Mouse (Mus musculus): ENCODE data around the gene Fam32a.

The Fam32a gene

DNA sequence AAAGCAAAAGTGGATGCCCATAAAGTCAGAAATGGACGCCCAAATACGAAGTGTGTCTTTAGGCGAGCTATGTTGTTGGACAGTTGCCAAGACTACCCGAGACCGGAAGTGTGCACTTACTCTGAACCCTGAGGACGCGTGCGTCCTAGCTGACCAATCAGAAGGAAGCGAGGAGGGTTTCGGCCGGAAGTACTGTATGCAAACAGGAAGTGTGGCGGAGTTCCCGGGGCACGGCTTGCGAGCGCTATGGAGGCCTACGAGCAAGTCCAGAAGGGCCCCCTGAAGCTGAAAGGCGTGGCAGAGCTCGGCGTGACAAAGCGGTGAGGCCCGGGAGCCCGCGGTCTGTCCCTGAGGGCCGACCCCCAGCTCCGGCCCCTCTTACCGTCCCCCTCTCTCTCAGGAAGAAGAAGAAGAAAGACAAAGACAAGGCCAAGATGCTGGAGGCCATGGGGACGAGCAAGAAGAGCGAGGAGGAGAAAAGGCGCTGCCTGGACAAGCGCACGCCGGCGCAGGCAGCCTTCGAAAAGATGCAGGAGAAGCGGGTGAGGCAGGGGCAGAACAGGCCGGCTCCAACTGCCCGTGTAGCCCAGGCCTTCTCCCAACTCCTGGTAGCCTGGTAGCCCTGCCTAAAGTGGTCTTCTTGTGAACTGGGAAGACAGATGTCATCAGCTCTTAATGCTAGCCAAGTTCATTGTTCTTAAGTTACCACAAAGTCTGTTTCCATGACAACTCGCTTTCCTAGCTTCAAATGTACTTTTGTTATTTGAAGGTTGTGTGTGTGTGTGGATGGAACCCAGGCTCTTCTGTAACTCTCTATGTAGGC is at the start of gene Fam32a:
Gene Fam32a, plus strand, starts transcription at position 190 of the 823 bp plus-strand sequence.
- in situ Hi-C loops (cut with MboI), result no loop called here

DNA sequence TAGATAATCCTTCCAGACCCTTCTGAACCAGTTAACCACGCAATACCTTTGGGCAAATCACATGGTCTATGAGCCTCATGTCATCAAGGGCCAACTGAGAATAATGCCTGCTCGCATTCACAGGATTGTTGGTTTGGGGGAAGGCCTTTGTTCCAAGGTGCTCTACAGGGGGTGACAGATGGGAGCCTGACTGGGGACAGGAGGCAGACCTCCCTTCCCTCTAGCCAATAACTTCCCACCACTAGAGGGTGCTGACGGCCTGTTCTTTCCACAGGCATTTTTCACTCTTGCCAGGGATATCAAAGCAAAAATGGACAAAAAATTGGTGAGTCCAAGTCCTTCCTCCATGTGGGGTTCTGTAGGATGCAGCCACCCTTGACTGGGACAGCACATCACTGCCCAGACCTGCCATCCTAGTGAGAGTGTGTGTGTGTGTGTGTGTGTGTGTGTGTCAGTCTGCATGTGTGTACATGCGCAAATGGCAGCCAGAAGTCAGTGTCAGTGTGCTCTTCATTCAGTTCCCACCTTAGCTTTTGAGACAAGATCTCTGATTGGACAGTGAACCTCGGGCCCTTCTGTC is 42.1 kb upstream of the Fam32a start:
- in situ Hi-C loops (cut with MboI), result loop anchor here (10.0 kb wide), 1 partner anchor 187 kb away; no protein-coding TSS in a partner anchor

DNA sequence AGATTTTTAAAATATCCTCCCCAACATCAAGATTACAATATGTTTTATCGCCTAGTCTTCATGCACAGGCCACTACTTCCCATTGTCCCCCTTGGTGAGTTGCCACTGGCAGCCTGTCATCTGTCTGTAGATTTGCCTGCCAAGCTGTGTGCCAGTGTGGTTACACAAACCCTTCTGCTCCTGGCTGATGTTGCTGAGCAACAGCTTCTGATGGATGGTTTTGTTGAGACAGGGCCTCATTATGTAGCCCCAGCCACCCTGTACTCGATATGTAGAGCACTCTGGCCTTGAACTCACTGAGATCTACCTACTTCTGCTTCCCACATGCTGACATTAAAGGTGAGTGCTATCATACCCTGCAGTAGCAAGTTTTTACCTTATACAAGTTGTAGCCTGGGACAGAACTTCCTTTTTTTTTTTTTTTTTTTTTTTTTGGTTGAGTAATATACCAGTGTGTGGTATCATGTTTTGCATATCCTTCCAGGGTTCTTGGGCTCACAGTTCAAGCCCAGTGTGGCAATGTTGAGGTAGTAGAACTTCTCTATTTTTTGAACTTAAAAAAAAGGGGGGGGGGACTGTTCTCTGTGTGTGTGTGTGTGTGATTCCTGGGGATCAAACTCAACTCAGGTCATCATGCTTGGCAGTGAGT is 35.9 kb upstream of the Fam32a start:
- in situ Hi-C loops (cut with MboI), result no loop called here

DNA sequence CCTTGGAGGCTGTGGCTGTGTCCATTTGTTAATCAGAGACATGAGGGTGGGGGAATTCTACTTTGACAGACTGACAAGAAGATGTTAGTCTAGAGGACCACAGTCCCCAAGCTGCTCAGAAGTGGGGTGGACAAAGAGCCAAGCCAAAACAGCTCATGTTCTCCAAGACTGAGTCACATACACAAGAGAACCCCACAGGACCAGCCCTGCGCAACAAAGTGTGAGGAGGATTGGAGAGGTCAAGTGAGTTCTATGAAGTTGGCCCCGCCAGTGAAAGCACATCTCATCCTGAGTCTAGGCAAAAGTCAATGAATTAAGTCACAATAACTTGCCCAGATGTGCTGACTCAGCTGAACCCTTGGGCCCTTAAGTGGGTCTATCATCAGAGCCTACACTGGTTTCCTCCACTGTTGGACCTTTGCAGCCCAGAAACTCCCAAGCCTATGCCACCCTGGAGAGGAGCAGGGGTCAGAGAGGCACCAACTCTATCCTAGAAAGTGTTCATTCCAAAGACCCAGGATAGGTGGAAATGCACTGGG is 31.7 kb upstream of the Fam32a start:
- in situ Hi-C loops (cut with MboI), result no loop called here

DNA sequence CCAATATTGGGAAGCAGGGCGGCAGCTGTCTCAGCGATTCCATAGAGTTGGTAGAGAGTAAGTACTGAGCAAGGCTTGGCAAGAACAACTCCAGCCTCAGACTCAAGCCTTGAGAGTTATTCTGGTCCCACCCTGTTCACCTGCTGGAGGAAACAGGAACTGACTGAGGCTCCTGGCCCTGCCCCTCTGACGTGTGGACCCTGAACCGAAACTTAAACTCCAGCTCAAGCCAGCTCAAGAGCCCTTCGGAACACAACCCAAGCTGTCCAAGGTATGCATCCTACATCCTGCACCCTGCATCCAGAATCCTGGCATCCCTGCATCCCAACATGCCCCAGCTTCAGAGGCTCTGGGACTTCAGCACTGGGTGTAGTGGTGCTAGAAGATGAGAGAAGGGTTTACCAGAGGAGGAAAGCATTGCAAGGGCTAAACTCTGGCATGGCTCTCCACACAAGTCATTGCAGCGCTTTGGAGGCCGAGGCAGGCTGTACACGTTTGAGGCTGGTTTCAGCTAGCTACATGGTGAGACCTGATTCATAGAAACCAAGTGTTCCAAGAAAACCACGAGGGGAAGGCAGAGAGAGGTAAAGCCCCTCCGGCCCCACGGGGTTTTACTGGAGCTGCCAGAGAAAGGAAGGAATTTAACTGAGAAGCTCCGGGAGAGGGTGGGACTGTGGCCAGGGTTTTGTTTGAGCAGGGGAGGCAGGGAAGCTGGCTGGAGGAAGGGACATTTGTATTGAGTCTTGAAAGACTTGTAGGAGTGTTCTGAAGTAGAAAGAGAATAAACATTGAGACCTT is 29.9 kb upstream of the Fam32a start, which contains the start of gene Hsh2d:
Gene Hsh2d, plus strand, starts transcription at position 222 of the 798 bp plus-strand sequence.
- in situ Hi-C loops (cut with MboI), result no loop called here

DNA sequence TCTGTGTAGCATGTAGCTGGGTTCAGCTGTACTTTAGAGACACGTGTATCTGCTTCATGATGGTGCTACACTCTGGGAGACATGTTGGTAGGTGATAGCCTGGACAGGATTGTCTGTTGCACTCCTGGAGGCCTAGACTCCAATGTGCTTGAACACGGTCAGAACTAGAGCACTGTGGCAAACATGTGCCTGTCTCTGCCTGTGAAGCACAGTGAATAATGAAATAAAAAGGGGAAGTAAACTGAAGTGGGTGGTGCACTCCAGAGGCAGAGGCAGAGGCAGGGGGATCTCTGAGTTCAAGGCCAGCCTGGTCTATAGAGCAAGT is 29.4 kb upstream of the Fam32a start:
- in situ Hi-C loops (cut with MboI), result no loop called here

DNA sequence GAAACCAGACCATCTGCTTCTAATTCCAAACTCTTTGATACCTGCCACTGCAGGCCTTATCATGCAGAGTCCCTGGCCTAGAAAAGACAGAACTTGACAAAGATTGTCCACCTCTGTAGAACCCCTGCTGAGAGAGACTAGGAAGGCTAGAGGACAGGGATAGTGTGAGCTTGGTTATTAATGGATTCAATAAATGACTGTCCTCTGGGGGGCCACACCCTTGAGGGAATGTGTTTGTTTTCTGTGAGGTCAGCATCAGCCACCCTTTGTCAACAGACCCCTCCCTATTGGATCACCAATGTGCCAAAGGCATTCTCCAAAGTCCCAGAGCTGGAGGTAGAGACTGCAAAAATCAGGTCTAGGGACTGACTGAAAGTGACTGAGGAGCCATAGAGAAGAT is 27.5 kb upstream of the Fam32a start:
- in situ Hi-C loops (cut with MboI), result no loop called here

DNA sequence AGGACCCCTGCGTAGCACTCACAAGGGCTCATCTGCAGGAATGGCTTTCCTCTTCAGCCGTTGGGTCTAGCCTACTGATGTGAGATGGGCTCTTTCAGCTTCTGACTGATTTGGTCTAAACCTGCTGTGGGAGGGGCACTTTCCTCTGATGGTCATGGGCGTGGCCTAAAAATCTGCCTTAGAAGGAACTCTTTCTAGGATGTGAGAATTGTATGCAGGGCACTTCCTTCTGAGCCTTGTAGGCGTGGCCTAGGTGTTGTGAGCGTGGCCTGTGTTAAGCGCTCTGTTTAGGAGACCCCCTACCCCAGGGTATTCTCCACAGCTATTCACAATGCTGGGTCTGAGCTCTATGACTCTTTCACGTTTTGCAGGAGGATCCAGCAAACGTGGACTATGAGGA is 21.5 kb upstream of the Fam32a start:
- in situ Hi-C loops (cut with MboI), result no loop called here

DNA sequence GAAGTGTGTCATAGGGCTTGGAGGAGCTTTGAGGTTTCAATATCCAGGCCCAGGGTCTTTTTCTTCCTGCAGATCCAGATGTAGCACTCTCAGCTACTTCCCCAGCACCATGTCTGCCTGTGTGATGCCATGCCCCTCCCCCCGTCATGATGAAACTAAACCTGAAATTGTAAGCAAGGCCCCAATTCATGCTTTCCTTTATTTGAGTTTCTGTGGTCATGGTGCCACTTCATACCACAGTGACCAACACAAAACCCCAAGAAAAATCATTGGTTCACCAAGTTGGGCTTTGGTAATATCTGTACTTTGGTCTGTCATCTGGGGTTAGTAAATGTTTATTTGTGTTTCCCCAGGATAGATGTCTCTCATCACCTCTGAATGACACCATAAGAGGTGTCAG is 10.9 kb upstream of the Fam32a start:
- in situ Hi-C loops (cut with MboI), result no loop called here

DNA sequence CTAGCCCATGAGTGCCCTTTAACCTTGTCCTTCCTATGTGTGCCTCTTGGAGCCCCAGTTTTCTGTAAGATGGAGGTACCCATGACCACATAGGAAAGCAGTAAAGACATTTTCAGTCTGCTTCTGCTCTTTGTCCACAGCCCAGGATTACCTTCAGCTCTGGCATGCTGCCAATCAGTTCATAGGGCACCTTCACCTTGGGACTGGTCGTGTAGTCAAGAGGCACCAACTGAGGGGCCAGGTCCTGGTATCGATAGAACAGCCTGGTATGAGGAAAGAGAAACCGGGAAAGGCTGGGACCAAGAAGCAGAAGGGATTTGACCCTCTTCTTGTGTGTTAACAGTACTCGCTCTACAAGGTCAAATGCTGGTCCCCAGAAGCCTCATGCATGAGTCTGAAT is 9.3 kb upstream of the Fam32a start:
- in situ Hi-C loops (cut with MboI), result no loop called here

DNA sequence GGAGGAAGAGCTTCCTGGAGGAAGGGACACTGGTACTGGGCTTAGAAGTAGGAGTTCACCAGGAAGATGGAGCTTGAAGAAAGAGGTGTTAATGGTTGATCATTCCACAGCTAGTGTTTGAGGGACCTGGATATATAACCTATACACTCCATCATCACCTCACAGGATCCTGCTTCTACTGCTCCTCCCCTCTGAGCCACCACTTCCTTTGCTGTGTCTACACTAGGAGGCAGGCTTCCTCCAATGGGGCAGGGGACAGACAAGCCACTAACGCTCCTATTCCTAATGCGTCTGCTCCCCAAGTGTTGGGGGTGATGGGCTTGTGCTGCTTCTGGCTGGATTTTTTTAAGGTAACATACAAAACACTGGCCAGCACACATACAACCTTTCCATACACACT is 8.8 kb upstream of the Fam32a start:
- in situ Hi-C loops (cut with MboI), result no loop called here

DNA sequence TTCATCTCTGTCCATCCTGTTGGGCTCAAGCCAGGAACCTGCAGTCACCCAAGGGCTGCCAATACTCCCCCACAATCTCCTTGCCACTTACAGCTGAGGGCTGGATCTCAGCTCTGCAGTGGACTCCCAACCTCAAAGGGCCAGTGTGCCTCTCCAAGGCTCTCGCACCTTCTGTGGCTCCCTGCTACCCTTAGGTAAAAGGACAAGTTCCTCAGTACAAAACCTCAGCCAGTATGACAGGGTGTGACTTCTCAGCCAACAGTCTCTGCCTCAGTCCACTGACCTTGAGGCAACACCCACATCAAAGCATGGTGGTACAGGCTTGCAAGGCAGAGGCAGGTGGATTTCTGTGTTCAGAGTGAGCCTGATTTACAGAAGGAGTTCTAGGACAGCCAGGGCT is 7.7 kb upstream of the Fam32a start:
- in situ Hi-C loops (cut with MboI), result no loop called here

DNA sequence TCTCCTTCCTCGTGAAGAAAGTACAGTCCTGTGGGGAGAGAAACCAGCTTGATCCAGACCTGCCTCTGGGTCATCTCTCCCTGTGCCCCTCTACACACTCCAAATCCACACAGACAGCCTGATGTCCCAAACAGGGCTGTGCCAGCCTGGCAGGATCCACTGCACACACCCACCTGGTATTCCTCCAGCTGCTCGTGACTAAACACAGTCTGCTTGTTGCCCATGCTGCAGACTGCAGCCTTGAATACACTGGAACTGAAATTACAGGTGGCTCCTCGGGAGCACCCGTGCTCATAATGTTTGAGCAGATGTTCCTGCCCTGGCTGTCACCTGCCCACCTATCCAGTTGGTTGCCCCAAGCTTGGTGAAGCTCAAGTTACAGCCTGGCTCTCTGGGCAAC is 6.8 kb upstream of the Fam32a start, which contains the start of gene Cib3:
Gene Cib3, minus strand, starts transcription at position 87 of the 400 bp plus-strand sequence.
- in situ Hi-C loops (cut with MboI), result no loop called here

DNA sequence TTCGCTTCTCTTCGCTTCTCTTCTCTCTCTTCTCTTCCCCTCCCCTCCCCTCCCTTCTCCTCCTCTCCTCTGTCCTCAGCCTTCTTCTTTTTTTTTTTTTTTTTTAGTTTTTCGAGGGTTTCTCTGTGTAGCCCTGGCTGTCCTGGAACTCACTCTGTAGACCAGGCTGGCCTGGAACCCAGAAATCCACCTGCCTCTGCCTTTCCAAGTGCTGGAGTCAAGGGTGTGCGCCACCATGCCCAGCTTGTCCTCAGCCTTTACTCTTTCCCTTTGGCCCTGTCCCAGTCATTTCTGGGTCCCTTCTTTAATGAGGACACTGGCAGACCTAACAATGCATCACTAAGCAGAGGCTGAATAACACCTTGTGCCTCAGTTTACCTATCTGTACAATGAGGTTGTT is 6.0 kb upstream of the Fam32a start, which contains the start of gene Gm11034:
Gene Gm11034, minus strand, starts transcription at position 101 of the 400 bp plus-strand sequence.
- in situ Hi-C loops (cut with MboI), result no loop called here

DNA sequence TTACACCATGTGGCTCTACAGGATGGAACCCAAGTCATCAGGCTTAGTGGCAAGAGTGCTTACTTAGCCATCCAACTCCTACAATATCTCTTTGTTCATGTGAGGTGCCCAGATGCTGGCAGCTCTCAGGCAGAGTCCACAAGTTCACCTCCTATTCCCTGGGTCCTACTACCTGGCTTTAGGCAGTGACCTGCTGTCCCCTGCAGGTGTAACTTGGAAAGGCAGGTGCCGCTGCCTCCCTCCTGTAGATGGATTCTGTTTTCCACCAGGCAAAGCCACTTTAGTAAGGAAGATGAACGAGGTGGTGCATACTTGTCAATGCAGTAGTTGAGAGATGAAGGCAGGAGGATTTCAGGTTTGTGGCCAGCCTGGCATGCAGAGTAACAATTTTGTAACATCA is 4.5 kb upstream of the Fam32a start:
- in situ Hi-C loops (cut with MboI), result no loop called here

DNA sequence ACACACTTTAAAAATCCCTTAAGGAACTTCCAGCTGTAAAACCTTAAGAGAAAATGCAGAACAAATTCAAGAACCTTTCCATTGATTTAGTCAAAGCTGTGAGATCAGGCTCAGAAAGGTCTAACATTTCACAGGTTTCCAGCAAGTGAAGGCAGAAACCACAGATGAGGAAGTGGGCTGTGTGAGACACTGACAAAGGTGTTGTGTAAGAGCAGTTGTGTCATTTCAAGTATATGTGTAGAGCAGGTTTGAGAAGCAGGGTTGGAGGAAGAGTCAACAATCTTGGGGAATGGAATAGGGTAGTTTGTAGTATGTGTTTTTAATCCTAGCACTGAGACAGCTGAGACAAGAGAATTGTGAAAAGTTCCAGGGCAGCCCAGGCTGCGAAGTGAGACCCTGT is 3.7 kb upstream of the Fam32a start:
- in situ Hi-C loops (cut with MboI), result no loop called here

DNA sequence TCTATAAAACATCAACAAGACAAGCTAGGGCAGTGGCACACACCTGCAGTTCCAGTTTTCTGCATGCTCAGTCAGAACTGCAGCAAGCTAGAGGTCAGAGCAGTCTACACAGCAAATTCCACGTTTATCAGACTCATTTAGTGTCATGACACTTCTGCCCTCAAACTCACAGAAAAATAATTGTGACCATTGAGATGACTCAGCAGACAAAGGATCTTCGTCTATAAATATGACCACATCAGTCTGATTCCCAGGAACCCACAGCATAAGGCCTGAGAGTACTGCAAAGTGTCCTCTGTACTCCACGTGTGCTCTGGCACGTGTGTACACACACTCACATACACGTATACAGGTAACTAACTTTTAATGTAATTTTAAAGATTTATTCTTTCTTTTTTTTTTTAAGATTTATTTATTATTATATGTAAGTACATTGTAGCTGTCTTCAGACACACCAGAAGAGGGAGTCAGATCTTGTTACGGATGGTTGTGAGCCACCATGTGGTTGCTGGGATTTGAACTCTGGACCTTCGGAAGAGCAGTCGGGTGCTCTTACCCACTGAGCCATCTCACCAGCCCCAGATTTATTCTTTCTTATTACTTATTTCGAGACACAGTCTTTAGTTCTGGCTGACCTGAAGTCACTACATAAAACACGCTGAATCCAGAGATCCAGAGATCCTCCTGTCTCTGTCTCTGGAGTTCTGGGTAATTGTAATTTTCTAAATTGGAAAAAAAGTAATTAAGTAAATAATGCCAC is 569 bp upstream of the Fam32a start:
- in situ Hi-C loops (cut with MboI), result no loop called here

DNA sequence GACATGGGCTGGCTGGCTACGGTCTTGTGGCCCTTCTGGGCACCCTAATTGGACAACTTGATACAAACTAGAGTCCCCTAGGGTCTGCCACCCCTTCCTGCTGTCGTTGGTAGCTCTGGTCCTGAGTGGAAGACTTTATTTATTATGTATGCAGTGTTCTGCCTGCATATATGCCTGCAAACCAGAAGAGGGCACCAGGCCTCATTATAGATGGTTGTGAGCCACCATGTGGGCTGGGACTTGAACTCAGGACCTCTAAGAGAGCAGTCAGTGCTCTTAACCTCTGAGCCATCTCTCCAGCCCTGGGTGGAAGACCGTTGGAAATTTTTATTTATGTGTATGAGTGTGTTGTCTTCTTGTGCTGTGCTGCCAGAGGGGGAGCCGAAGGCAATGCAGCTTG is 1.2 kb downstream of the Fam32a start:
- in situ Hi-C loops (cut with MboI), result no loop called here

DNA sequence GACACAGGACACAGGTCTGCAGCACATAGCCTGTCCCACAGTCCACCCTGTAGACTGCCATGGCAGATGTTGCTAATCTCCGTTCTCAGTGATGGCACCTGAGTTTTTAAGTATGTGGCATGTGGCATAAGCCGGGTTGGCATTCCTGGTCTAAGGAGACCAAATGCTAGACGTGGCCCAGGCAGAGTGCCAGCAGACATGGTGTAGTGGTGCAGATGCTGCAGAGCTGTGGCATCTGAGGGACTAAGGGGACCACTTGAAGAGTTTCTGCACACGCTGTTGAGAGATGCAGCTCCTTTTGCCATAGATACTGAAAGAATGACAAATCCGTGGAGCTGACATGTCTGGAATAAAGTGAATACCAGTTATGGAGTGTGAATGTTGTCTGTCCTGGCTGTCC is 3.1 kb downstream of the Fam32a start:
- in situ Hi-C loops (cut with MboI), result no loop called here

DNA sequence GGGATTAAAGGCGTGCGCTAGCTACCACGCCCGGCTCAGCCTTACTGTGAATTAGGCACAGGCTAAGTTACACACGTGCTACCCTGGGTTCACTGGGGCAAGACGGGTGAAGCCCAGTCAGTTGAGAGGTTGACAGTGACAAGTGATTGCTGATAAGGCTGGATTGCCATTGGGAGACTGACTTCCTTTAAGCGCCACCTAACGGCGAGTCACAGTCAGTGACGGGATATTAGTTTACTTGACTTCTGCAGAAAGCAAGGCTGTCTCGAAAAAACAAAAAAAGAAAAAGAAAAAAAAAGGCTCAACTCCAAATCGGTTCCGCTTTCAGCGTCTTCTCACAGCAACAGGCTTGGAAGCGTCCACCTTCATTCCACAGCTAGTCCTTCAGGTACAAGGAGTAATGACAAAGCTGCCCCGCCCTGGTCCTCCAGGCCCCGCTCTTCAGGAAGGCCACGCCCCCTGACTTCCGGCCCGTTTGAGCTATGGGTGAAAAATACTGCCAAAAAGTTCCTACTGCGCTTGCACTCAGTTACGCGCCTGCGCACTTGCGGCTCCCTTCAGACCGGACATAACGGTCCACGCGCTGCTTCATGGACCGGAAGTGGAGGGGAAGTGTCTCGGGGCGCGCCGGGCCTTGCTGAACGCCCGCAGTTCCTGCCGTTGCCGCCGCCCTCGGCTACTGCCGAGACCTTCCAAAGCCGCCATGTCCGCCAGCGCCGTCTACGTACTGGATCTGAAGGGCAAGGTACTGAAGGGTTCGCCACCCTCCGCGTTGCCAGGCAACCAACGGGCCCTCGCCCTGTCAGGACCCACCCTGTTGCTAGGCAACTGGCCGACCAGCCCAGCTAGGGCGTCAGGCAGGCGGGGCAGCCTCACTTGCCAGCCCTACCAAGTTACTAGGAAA is 20.2 kb downstream of the Fam32a start, which contains the start of gene Ap1m1:
Gene Ap1m1, plus strand, starts transcription at position 520 of the 904 bp plus-strand sequence.
- in situ Hi-C loops (cut with MboI), result no loop called here
